Mouse (Mus musculus): Measurements from ENCODE around the gene Gucd1.
"Not testable (repeated sequence)": the region's sequence is repeated elsewhere in the genome, so short reads cannot be mapped to it uniquely, and the experiment has no call there.

Gene Gucd1

DNA sequence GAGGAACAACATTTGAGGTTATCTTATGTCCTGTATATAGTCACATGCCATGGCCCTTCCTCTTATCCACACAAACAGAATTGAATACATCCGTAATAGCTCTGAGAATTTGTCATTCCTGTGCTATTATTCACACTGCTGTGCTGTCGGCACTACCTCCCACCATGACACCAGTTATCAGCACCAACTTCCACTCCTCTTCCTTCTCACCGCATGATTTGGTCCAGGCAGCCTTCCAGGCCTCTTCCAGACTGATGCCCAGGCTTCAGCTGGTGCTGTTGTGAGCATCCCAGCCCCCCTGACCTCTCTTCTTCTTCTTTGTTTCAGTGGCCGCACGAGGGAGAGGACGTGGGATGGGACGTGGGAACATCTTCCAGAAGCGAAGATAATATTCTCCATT, 17.2 kb upstream of the Gucd1 start:
- DNase-seq, result no peak

DNA sequence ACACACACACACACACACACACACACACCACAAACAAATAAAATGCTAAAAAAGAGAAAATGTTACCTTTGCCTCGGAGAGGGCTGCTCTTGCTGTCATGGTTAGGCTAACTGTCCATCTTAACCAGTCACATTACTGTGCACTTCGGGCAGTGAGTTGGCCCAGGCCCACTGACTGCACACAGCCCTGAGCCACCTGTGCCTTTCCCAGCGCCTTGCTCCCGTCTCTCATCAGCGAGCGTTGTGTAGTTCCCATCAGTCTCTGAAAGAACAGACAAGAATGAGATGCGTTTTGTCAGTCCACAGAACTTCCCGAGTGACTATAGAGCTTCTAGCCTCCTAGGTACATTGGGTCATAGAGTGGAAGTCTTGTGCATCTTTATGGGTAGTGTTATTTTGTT, 16.4 kb upstream of the Gucd1 start:
- DNase-seq, result no peak

DNA sequence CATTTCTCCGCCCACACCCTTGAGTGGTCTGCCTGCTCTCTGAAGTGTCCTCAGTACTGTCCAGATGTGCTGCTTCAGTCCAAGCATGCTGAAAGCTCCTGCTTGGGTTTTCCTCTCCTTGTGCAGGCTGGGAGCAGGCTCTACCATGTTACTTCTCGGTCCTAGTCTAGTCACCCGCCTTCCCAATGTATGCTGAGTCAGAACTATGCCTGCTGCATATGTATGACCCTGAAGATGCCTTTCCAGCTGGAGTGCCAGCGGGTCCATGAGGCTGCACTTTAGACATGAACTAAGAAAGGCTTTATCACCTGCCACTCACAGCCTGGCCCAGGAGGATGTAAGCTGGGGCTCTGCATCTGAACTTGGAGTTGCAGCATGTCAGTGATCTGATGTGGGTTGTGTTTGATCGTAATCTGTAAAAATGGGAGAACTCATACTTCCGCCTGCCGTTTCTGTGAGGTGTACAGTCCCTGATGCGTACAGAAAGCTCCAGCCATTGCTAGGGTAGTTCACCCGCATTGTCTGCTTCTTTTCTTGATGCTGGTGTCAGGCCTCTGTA, 13.8 kb upstream of the Gucd1 start:
- no peak for DNase-seq

DNA sequence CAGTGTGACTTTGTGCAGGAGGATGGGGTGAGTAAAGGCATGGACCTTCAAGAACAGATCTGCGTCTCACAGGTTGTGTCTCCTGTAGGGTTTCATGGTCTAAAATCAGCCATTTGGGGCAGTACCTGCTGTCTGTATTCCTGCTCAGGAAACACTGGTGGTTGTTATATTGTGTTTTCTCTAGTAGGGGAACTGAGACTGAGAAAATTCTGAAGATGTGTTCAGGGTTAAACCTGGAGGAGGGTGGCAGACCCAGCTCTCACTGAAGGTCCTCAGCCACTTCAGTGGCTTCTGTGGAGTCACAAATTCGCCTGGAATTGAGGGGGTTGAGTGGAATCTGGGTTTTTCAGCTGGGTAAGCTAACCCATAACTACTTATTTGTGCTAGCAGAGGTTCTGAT, 12.6 kb upstream of the Gucd1 start:
- DNase-seq, result no peak

- not testable (repeated sequence) for DNase-seq
Measured at GRCm38 (mm10) chr10:75525450-75525849, 7.7 kb upstream of the Gucd1 start.

GRCm38 (mm10) chr10:75521643-75522042, 3.9 kb upstream of the Gucd1 start:
- DNase-seq, result no peak

- DNase-seq, result no peak
Measured at GRCm38 (mm10) chr10:75520581-75520980, 2.8 kb upstream of the Gucd1 start.

DNA sequence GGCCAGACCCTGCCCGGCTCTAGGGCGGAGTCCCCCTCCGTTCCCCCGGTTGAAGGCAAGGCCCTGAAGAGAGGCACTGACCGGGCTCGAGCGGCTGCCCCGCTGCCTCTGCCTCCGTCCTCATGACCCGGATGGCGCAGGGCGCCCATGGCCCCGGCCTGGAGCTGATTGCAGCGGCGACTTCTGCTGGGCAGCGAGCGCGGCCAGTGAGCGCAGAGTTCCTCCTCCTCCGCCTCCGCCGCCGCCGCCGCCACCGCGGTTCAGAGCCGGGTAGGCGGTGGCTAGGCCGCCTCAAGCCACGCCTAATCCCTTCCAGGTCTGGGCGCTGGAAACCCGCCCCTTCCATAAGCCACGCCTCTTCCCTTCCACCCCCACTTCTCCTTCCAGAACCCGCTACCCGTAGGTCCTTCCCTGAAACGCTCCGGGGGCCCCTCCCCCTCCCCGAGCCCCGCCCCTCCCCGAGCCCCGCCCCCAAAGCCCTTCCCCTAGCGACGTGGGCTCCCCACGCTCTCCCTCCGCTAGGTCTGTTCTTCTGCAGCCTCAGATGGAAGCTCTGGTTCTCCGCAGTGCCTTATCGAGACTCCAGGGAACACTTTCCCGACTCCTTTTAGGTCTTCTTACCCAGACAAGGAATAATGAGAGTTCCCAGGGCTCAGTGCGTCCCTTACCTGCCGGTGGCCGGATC, 557 bp downstream of the Gucd1 start, which contains the start of gene Snrpd3:
Snrpd3 (plus strand) TSS at position 479 of the 685 bp plus-strand sequence.
- peak; percentile 95 for DNase-seq

DNA sequence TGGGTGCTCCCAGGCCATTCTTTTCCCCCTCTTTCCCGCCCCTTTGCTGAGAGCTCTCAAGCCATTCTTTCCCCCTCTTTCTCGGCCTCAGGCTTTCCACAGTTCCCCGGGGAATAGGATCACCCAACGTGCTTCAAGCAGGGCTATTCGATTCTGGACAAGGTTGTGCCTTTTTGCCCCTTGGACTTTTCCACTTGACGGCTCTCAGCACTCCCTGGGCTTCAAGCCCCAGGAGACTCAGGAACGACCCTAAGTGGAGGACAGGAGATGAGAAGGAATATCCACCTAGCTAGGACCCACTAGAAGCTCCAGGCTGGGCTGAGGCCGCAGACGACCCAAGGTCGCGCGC, 1.1 kb downstream of the Gucd1 start:
- DNase-seq, result no peak

- DNase-seq, result no peak
Measured at GRCm38 (mm10) chr10:75516038-75516723, 1.6 kb downstream of the Gucd1 start.

GRCm38 (mm10) chr10:75515216-75516037, 2.3 kb downstream of the Gucd1 start:
- DNase-seq, result no peak

- no peak for DNase-seq
Measured at GRCm38 (mm10) chr10:75514361-75514760, 3.4 kb downstream of the Gucd1 start.

DNA sequence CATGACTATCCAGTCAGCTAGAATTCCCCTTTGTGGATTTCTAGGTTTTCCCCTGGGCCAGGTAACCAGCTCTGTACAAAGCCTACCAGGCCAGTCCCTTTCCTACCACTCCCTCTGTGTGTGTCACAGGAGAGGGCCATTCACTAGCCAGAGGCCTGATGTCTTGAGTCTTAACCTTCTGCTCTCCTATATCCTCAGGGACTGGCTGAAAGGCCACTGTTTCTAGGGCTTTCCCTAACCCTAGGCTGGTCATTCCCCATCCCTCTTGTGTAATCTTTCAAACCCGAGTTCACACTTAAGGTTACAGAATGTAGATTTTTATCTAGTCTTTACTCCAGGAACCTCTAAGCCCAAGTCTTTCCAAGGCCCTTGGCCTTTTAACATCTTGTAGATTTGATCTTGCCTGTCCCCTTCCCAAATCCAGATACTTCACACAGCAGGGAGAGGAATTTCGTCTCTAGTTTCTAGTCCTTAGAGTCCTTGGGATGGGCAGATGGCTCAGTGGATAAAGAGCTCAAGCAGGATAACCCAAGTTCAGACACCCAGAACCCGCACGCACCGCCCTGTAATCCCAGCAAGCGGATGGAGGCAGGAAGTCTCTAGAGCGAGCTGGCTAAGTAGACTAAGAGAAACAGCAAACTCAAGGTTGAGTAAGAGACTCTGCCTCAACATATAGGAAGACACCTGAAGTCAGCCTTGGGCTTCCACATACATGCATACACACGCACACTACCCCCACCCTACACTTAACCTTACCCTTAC, 4.3 kb downstream of the Gucd1 start:
- no peak for DNase-seq

- no peak for DNase-seq
Measured at GRCm38 (mm10) chr10:75512796-75513195, 5.0 kb downstream of the Gucd1 start.

DNA sequence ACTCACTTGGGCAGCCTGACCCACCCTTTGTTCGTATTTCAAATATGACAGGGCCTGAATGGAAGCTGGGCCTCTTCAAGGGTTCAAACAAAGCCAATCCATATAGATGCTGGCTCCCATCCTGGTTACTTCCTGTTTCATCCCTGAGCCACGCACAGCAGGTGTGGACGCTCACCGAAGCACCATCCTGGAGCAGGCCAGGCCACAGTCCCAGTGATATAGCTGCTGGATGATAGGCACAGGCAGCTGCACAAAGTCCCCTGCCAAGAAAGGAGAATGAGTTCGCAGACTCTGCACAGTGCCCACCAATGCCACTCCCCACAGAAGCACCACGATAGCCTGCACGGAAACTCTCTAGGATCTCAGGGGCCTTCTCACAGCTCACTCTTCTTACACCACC, 5.9 kb downstream of the Gucd1 start:
- DNase-seq, result no peak

- DNase-seq, result no peak
Measured at GRCm38 (mm10) chr10:75511060-75511459, 6.7 kb downstream of the Gucd1 start.

- no peak for DNase-seq
Measured at GRCm38 (mm10) chr10:75510446-75510845, 7.3 kb downstream of the Gucd1 start.

DNA sequence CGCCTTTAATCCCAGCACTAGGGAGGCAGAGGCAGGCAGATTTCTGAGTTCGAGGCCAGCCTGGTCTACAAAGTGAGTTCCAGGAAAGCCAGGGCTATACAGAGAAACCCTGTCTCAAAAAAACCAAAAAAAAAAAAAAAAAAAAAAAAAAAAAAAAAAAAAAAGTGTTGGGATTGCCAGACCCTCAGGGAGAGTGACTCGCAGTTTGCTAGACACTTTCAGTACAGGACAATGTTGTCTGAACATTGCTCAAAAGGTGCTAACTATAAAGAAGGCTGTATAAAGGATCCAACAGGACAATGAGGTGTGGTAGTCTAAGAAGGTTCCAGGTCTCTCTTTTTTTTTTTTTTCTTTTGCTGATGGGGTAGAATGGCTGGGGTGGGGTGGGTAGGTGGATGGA, 11.8 kb downstream of the Gucd1 start:
- not testable (repeated sequence) for DNase-seq

GRCm38 (mm10) chr10:75505130-75505495, 12.7 kb downstream of the Gucd1 start:
- DNase-seq, result no peak

DNA sequence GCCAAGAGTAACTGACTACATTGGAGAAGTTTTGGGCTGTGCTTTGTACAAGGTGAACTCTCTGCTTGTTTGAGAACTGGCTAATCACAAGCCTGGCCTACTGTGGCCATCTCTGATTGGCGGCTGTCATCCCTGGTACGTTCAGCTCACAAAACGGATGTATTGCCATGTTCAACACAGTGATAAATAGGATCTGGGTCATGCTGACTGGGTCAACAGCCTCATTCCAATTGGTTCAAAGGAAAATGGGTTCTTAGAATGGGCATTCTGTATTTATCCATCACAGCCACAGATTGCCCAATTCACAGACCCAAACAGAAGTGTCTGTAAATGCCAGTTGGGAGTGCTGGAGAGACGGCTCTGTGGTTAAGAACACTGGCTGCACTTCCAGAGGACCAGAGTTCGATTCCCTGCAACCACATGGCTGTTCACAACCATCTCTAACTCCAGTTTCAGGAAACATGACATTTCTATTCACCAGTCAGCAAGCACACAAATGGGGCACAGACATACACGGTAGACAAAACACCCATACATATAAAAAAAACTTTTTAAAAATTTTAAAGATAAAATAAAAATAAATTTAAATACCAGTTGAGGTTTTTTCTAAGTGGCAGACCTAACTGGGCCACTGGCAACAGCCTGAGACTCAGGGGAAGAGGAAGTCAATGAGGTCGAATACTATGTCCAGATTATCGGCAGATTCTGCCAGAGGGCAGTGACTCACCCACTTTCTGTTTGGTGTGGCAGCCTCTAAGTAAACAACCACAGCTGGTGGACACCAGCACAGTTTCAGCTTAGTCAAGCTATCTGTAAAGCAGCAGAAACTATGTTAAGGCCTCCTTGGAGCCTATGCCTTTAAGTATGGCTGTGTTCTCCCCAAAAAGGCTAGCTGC, 13.3 kb downstream of the Gucd1 start:
- DNase-seq, result no peak

- no peak for DNase-seq
Measured at GRCm38 (mm10) chr10:75503692-75504091, 14.1 kb downstream of the Gucd1 start.

DNA sequence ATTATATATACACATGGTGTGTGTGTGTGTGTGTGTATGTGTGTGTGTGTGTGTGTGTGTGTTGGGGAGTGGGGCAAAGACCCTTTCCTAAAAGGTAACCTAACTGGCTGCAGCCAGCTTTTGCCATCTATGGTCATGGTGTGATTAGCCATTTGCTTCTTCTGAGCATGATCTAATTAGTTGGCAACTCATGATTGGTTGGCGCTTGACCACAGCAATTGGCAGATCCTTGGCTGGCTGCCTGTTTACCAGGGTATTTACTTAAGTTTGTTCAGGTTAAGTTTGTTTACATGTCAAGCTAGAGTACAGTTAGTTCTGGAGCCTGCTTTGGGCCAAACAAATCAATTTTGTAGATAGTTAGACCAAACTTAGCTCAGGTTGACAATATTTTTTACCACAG, 16.1 kb downstream of the Gucd1 start:
- DNase-seq, result no peak
